Mouse (Mus musculus) lung, postnatal 14 days (tissue): ENCODE data around the gene Thumpd1.

Experiments
- DNase-seq: peaks from one replicate; pipeline ENCODE4 v3.0.0; 2021

Gene Thumpd1

GRCm38 (mm10) chr7:119667893-119668292 is 52.7 kb downstream of the Thumpd1 start:
- no peak for DNase-seq
